Mouse (Mus musculus): ENCODE results near the gene Mrtfb. TPM values are rescaled to one million over a fixed set of nuclear protein-coding genes. Genes with fewer than 3 reads are reported as not detected.

The Mrtfb gene
- total RNA-seq, 2 experiments from 2014 or later = 62.9 to 63.5 TPM

DNA sequence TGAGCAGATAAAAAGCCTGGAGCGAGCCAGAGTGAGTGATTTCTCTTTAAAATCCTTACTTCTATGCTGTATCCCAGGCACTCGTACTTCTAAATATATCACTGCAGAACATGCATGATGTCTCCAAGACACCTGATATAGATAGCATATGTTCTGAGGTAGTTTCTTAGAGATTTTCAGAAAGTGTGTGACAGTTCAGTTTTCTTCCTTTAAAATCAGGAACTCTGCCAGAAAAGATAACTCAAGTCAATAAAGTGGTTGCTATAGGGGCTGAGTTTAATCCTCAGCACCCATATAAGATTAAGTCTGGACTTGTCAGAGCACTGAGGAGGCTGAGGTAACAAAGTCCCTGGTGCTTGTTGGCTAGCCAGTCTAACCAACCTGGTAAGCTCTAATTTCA is 123.6 kb downstream of the Mrtfb start:
- intact Hi-C loops (cut with DNase I) = no loop called here
- no peak for DNase-seq

DNA sequence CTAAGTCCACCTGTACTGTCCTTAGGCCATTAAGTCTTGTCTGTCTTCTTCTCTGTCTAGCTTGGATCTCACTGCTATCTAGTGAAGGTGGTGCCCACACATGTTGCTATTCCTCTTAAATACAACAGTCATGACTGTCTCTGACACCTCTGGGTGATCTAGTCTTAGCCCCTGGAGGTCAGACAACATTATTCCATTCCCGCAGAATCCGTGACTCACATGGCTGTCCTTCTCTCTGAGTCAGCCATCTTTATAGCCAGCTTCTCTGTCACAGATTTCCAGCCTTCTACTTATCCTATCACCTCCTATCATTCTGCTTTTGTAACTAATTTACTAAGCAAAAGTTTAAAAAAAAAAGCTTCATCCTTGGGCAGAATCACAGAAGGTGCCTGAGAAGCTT is 125.5 kb downstream of the Mrtfb start:
- no peak for DNase-seq
- intact Hi-C loops (cut with DNase I) = no loop called here

DNA sequence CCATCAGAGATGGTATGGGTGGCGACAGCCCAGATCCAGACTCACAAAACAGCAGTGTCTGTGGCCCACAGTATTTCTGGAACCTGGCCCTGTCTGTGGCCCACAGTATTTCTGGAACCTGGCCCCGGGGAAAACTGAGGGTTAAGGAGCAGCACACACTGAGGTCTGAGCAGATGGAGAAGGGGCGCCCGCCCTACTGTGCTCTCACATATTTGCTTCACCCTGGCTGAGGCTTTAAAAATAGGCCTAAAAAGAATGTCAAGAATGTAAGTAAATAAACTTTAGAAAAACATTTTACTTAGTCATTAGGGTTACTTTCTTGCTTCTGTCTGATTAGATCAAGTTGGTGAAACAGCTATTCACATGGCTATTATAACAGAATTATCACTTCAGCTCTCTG is 131.0 kb downstream of the Mrtfb start:
- DNase-seq = no peak
- intact Hi-C loops (cut with DNase I) = no loop called here

DNA sequence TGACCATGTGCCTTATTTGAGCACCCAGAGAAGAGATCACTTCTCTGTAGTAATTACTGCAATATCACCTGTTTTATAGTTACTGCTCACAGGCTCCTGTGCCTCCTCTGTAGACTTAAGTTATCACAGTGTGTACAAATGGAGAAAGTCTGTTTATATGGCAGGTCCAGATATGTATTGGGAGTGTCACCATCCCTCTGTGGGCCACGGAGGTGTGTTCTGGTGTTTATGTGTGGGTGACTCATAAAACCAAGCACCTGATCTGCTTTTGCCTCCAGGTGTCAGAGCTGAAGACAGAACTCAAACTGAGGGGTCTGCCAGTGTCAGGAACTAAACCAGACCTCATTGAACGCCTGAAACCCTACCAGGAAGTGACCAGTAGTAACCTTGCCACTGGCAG is 144.1 kb downstream of the Mrtfb start:
- intact Hi-C loops (cut with DNase I) = loop anchor here (10.0 kb wide), 1 partner anchor 276 kb away; no protein-coding TSS in a partner anchor
- no peak for DNase-seq

DNA sequence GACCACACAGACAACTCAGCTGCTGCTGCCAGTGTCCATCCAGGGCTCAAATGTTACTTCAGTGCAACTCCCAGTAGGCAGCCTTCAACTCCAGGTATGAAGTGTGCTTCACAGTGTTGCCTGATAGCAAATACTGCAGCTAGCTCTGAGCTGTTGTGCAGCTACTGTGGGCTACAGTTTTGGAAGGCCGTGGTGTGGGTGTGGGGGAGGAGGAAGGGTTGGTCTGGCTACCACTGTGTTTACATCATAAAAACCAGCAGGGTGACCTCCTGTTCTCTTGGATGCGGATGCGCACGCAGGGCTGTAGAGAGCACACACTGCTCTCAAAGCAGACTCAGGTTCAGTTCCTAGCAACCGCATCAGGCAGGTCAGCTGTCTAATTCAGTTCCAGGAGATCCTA is 145.3 kb downstream of the Mrtfb start:
- DNase-seq = no peak
- intact Hi-C loops (cut with DNase I) = loop anchor here (10.0 kb wide), 1 partner anchor 277 kb away; no protein-coding TSS in a partner anchor

DNA sequence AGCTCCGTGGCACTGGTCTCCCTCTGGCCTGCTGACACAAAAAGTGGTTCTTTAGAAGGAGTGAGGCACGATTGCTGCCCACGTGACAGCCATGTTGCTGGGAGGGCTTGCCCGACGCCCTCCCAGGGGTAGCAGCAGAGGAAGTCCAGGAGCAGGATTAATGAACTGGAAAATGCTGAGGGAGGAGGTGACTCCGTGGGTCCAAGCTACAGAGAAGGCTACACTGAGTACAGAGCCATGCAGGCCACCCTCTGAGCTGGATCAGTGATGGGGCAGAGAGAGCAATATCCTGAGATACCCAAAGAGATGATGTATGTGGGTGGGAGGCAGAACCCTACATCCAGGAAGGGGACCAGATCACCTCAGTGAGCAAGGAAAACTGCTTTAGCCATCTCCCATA is 148.4 kb downstream of the Mrtfb start:
- intact Hi-C loops (cut with DNase I) = loop anchor here (5.0 to 10.0 kb wide), 2 partner anchors 242 to 280 kb away; no protein-coding TSS in a partner anchor
- no peak for DNase-seq

DNA sequence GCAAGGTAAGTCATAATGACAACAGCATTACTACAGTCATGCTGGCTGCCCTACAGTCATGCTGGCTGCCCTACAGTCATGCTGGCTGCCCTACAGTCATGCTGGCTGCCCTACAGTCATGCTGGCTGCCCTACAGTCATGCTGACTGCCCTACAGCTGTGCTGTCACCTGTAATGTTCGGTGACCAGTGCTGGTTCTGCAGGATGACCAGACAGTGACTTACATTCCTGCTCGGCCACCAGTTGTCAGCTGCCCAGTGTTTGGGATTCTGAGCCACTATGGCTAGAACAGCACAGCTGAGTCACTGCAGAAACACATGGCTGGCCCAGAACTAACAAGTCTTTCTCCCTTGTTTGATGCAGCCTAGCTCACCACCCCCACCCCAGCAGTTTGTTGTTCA is 149.1 kb downstream of the Mrtfb start:
- no peak for DNase-seq
- intact Hi-C loops (cut with DNase I) = loop anchor here (5.0 to 10.0 kb wide), 2 partner anchors 243 to 281 kb away; no protein-coding TSS in a partner anchor

DNA sequence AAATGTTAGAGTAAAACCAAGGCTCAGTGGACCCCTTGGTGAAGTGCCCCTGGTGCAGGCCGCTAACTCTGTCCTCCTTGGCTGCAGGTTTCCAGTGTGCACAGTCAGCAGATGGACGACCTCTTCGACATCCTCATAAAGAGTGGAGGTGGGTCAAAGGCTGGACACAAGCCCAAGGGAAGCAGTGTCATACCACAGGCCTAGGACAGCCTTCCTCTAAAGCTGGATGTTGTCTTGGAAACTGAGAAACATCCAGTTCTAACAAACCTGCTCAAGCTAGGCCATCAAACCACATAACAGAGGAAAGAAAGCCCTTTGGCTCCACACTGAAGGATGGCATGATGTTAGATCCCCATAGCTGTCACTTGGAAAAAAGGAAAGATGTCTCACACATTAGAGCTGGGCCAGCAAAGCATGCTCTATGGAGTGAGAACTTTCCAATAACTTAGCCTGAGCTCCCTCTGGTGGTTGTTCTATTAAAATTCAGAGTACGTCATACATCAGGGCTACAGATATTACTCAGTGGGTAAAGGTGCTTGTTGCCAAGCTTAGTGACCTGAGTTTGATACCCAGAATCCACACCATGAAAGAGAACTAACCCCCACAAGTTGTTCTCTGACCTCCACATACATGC is 153.4 kb downstream of the Mrtfb start:
- intact Hi-C loops (cut with DNase I) = loop anchor here (5.0 to 10.0 kb wide), 3 partner anchors 247 to 285 kb away; no protein-coding TSS in a partner anchor
- peak; percentile 17 for DNase-seq

DNA sequence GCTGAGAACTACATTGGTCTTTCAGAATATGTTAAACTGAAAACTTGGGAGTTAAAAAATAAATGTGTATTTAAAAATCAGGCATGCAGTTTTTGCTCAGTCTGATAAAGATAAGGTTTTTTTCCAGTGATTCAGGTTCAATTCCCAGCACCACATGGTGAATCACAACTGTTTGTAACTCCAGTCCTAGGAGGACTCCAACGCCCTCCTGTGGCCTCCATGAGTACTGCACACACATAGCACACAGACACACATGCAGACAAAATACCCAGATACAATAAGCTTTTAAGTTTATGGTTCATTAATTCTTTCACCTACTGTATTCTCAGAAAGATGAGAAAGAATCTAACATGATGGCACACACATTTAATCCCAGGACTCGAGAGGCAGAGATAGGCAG is 154.5 kb downstream of the Mrtfb start:
- intact Hi-C loops (cut with DNase I) = loop anchor here (5.0 kb wide), 1 partner anchor 258 kb away; no protein-coding TSS in a partner anchor
- no peak for DNase-seq

DNA sequence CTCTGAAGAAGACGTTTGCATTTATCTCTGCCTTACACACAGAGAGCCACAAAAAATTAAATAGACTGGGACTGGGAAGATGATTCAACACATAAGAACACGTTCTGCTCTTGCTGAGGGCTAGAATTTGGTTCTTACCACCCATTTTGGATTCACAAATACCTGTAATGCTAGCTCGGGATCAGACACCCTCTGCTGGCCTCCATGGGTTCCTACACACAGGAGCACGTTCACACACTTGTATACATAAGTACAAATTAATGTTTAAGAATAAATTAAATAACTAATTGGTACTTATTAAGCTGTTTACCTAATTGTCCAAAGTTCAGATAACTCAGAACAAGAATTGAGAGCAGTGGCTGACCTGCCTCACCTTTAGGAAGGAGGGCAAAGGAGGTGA is 155.2 kb downstream of the Mrtfb start:
- intact Hi-C loops (cut with DNase I) = loop anchor here (5.0 kb wide), 1 partner anchor 259 kb away; no protein-coding TSS in a partner anchor
- no peak for DNase-seq

DNA sequence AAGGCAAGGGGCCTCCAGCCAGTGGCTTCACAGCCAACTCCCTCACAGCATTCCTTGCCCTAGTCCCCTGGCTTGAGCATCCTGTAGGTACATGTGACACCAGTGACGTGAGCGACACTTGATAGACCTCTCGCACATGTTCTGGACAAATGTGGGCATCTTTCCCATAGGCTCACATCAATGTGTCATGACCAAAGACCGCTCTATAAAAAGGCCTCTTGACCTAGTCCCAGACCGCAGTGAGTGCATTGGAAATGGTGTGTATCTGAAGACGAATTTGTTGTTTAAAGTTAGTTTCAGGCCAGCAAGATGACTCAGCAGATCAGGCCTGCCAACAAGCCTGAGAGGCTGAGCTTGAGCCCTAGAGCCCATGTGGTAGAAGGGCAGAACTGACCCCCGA is 158.3 kb downstream of the Mrtfb start:
- DNase-seq = no peak
- intact Hi-C loops (cut with DNase I) = loop anchor here (5.0 kb wide), 1 partner anchor 262 kb away; no protein-coding TSS in a partner anchor

DNA sequence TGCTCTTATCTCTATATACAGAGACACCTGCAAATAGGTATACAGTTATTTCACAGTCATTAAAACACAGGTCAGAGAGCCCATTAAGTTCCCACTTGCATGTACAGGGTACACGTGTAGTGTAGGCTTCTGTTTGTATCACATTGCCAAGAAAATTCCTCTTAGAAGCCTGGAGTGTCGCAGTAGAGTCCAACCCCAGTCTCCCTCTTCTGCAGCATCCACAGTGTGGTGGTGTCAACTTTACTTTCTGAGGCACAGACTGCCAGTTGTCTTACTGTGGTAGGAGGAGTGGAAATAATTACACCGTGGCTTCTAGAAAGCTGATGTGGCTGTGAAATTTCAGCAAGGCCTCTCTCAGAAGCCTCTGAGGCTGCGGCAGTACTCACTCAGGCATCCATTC is 158.7 kb downstream of the Mrtfb start:
- DNase-seq = no peak
- intact Hi-C loops (cut with DNase I) = loop anchor here (5.0 kb wide), 1 partner anchor 263 kb away; no protein-coding TSS in a partner anchor

DNA sequence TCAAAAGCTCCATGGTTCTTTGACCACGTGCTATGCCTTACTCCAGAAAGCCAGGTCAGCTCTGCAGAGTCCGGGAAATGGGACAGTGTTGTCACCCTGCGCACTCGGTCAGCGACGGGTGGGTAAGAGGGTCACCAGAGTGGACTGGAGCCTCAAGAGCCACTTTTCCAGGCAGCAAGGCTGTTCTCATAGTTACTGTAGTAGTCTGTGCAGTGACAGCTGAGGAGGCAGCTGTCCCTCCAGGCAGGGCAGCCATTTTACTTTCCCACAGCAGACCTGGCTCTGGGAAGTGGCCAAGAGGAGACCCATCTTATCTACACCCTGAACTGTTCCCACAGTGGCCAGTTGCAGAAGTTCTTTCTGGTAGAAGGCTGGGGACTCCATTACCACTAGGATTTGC is 159.2 kb downstream of the Mrtfb start:
- intact Hi-C loops (cut with DNase I) = no loop called here
- DNase-seq = no peak

DNA sequence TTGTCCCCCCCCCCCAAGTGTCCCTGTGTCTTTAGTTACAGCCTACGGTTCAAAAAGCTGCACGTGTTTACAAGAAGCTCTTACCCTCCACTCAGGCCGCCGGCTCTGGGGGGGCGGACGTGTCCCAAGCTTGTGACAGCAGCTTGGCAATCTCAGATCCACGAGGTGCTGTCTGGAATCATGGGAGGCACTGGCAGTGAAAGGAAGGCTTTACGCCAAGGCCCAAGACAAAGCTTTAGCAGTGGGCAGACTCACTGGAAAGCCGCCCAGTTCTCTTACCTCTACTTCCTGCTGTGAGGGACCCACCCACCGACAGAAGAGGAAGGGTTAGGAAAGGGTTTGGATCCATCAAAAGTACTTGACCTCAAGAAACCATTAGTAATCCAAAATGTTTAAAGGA is 160.2 kb downstream of the Mrtfb start:
- peak; percentile 59 for DNase-seq
- intact Hi-C loops (cut with DNase I) = no loop called here

DNA sequence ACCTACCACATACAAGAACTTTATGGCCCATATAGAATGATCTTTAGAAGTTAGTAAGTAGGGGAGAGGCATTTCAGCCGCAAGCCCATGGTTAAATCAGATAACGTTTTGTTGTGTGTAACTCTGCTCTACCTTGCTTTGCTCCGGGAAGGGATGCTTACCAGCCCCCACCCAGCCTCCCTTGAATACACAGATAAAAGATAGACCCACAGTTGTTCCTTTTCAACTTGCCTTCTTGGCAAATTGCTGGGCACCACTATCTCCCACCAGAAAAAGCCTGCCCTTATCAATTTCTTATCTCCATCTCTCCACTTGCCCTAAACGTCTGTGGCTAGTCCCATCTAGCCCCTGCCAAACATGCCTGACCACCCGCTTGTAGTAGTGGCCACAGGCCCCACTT is 161.6 kb downstream of the Mrtfb start:
- intact Hi-C loops (cut with DNase I) = no loop called here
- no peak for DNase-seq

DNA sequence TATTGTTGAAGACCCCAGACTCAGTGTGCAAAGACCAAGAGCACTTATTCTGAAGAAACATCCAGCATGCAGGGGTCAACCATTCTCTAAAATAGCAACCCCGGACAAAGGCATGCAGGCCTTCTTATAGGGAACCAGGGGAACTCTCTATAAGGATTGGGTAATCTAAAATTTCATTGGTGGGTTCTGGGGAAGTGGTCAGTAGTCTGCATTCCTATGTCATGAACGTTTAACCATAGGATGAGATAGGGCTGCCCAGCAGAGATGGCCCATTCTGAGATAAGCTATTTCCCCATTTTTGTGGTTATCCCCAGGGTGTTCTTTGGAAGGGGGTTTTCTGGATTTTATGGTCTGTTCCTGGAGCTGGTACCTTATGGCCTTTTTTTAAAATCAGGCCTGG is 163.5 kb downstream of the Mrtfb start:
- DNase-seq = no peak
- intact Hi-C loops (cut with DNase I) = no loop called here

DNA sequence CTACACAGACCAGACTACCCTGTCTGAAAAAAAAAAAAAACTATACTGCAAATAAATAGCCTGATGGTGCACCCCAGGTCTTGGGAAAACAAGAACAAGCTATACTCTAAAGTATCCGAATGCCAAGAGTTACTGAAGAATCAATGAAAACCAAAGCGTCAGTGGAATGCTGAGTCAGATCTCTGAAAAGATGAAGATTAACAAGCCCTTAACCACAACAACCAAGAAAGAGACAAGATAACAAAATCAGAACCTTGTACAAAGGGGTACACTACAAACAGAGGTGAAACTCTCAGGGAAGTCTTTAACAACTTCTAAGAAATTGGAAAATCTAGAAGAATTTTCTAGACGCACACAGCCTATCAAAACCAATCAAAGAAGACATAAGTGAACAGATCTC is 166.2 kb downstream of the Mrtfb start:
- DNase-seq = no peak
- intact Hi-C loops (cut with DNase I) = no loop called here

DNA sequence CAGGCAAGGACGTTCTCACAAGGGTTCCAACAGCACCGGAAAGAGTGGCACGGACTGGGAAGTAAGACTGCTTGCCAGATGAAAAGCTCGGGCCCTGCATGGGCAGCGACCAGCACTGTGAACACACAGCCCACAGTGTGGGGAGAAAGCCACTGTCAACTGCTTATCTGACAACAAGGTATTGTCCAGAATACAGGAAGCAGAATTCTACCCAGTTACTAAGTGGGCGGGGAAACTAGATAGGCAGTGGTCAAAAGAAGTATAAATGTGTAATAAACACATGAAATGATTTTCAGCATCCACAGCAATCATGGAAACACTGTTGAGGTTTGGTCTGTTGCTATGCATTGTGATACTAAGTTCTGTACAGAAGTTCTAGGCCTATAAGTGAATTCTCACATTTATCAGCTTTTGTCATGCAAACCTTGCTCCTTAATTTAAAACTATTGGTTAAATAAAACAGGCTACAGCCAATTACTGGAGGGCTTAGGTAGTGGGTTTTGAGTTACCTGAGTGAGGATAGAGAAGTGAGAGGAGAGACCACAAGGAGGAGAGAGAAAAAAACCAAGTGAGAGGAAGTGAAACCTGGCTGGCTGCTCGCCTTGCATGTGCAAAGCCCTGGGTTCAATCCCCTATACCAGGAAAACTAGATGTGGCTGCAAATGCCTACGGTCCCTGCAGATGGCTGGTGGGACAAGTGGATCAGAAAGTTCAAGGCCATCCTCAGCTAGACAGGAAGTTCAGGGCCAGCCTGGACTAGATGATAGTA is 167.5 kb downstream of the Mrtfb start:
- DNase-seq = no peak
- intact Hi-C loops (cut with DNase I) = no loop called here

DNA sequence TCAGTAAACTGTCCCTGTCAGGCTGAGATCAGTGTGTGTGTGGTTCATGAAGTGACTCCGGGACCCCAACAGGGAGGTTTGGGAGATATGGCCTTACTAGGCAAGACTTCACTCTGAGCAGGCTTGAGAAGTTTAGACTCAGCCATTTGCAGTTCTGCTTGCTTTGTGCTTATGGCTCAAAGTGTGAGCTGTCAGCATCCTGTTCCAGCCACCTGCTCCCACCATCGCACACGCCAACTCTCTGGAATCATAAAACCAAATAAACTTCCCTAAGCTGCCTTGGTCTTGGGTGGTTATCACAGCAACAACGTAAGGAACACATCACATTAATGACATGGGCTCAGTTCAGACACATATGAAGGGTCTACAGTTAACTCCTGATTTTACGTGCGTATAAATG is 169.5 kb downstream of the Mrtfb start:
- intact Hi-C loops (cut with DNase I) = no loop called here
- DNase-seq = no peak

DNA sequence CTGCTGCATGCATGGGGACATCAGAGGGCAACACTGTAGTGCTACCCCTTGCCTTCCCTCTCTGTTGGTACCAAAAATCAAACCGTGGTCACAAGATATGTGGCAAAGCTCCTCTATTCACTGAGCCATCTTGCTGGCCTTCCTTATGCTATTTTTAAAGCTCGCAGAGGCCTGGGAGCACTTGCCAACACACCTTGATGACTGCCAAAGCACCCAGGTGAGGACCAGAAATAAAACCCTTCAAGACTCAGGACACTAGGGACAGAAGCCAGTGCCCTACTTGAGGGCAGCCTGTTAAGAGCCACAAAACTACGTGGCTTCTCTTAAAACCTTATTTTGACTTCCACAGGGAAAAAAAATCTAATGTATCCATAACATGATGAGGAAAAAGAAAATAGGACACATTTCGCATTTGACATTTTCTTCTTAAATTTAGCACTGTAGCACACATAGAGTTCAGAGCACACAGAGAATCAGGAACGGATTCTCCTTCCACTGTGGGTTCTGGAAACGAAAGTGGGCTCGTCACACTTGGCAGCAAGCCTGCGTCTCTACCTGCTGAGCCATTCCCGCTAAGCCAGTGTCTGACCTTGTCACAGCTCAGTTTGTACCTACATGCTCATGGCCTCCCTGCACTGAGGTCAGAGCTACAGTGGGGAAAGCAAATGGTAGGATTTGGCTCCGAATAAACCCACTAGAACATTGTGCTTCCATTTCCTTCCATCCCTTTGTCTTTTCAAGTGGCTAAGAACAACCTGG is 170.7 kb downstream of the Mrtfb start:
- intact Hi-C loops (cut with DNase I) = no loop called here
- DNase-seq = no peak

DNA sequence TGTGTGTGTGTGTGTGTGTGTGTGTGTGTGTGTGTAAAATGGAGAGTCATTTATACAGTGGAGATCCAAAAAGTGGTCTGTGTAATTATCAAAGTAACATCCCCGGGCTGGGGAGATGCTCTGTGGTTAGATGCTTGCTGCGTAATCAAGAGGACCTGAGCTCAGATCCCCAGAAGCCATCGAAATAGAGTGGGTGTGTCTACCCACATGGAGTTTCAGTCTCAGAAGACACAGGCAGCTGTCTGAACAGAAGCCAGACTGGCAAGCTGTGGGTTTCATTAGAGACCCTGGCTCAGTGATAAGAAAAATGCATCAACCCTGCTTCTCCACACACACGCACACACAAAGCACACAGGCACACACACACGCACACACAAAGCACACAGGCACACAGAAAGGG is 171.8 kb downstream of the Mrtfb start:
- DNase-seq = no peak
- intact Hi-C loops (cut with DNase I) = no loop called here

All from left cerebral cortex, postnatal 4 days (tissue).